Mouse (Mus musculus) lung, postnatal 0 days (tissue): ENCODE data around the gene Map3k13.

Source experiments
- CTCF ChIP-seq: IDR thresholded peaks from 2 replicates; pipeline ENCODE4 v1.5.1; 2016; ENCODE audit warnings: antibody characterized with exemption, mild to moderate bottlenecking
- EP300 ChIP-seq: IDR thresholded peaks from 2 replicates; pipeline ENCODE4 v1.6.1; 2016; ENCODE audit warnings: antibody characterized with exemption, mild to moderate bottlenecking, control low read depth

DNA sequence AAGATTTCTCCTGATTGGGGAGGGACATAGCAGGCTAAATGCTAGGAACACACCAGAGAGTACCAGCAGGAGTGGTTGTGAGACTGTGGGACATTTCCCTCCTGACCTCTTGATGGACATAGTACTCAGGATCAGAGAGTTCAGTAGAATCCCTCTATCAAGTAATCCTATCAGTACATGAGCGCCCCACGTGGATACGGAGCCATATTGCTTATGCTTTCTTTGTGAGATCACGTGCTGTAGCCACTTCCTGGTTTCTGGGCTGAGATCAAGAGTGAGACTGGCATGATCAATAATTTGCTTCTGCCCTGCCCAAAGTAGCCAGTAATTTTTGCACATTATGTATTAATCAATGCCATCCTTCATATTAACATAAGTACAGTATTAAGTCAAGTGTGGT lies 9.1 kb upstream of the Map3k13 start:
- no peak for TF ChIP-seq CTCF
- no peak for TF ChIP-seq EP300
